Mouse (Mus musculus): ENCODE measurements around the gene Hexim2.
A peak's percentile ranks its signal among the peaks of the same experiment; 100 is the strongest.

Gene Hexim2

DNA sequence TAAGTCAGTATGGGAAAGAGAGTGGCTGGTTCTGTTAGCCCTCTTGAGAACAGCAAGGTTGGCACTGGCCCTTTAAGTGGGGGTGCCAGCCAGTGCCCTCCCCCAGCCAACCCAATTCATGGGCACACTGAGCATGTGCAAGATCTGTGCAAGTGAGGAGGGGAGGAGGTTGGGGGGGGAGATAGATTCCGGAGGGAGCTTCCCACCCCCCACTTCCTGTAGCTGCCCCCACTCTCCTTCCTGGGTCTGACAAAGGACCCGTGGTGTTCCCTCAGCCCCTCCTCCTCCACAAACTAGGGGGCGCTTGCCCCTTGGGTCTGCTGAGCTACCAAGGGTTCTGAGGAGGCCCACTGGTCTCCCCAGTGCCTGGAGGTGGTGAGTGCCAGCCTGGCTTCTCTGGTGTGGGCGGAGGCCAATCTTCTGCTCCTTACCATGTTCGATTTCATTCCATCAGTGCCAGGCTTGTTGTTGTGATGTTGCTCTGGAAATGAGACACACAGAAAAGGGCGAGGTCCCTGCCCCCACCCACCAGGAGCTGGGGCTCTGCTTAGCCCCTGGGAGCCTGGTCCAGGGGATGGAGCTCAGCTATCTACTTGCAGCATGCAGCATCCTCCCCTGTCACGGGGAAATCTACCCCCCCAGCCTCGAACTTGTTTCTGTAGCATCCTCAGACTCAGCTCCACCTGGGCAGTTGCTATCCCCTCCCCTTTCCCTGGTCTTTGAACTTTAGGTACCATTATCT, 10.4 kb downstream of the Hexim2 start:
- DNase-seq: peak; percentile 98

DNA sequence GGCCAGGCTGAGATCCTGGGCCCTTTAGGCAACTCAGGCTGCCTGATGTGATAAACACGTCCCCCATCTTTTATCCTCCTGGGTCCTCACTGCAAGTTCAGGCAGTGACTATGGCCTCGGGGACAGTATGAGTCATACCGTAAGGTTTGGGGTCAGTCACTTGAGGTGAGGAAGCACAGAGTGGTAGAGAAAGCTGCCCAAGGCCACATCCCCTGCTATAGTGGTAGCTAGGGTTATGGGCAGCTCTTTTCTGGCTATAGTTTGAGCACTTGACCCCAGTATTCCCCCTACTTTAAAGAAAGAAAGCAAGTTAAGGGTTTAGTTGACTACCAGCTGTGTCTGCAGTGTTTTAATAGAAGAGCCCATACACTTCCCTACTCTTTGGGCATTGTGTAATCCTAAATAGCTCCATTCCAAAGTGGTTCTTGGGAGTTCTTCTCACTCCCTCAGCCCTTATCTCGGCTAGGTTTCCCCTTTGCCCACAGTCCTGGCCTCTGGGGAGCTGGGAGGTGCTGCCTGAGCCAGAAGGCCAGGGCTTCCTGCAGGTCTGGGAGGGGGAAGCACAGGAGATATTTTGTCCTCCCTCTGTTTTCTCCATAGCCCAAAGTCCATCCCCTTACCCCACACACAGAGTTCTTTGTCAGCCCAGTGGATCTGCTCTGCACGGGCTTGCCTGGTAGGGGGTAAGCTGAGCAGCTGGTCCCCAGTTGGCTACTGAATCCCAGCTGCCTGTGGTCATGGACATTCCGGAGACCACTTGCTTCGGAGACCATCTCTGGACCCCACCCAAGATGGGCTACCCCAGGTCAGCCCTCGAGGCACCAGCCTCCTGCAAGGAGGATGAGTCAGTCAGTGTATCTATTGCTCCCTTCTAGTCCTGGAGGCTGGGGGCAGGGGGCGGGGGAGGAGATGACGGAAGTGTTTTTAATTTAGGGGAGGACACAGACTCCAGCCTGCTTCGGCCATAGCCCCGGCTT, 12.4 kb downstream of the Hexim2 start:
- peak; percentile 93 for DNase-seq

DNA sequence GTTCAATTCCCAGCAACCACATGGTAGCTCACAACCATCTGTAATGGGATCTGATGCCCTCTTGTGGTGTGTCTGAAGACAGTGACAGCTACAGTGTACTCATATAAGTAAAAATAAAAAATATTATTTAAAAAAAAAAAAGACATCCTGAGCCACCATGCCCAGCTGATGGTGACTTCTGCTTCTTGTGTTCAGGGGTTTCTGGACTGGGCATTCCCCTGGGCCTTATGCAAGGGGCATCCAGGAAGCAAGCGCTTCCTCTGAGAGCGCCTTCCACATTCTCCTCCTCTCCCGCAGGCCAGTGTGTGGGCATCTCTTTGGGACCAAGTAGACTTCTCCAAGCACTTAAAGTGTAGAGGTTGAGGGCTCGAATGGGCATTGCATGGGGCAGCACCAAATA, 14.2 kb downstream of the Hexim2 start:
- no peak for DNase-seq

DNA sequence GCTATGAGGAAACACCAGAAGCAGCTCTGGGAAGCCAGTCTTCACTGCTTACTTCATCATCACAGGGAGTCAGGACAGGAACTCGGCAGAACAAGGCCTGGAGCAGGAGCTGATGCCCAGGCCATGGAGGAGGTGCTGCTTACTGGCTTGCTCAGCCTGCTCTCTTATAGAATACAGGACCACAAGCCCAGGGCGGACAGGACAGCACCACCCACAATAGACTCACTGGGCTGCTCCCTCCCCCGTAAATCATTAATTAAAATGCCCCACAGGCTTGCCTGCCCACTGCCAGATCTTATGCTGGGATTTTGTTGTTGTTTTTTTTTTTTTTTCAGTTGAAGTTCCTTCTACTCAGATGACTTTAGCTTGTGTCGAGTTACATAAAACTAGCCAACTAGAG, 15.5 kb downstream of the Hexim2 start:
- no peak for DNase-seq

DNA sequence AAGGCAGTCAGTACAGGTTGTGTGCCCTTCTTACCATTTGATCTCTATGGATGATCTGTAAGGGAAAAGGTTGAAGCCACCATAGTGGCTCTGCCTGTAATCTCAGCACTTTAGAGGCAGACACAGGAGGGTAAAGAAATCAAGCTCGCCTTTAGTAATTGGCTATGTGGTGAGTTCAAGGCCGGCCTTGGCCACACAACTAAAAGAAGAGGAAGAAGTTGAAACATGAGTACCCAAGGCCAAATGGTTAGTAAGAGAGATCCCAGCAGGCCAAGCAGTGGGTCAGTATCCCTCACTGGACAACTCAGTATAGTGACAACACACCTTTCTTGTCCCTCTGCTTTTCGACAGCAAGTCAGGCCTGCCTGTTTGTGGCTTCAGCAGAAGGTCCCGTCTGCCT, 17.5 kb downstream of the Hexim2 start:
- peak; percentile 88 for DNase-seq

DNA sequence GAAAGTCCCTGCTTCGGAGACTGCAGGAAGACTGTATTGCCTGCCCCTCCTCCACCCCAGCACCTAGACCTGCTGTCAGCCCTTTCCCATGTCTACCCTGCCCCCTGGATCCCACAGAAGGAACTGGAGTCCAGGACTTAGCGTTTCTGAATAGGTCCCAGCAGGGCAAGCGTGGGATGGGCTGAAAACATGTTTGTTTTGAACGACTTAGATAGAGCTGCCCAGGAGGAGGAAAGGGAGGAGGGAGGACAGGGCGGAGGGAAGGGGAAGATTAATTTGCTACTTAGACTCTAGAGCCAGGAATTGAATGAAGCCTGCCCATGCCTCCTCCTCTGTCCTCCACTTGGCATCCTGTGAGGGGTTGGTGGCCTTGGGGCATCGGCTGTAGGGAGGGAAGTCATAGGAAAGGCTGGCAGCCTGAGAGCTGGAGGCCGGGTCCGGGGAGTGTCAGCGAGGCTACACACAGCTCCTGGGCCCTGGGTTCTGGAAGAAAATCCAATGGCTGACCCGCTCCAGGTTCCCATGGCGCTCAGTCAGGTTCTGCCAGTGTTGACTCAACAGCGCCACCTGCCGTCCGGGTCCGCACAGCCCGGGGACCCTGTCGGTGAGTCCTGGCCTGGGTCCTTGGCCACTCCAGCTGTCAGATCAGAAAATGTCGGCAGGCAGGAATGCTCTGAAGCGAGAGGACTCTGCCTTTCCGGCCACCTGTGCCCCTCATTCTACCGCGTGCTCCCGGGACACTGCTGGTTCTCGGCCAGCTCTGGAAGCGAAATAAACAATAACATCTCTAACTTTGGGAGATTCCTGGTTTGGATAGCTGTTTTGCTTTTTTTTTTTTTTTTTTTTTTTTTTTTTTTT, 26.6 kb downstream of the Hexim2 start:
- DNase-seq: peak; percentile 99

DNA sequence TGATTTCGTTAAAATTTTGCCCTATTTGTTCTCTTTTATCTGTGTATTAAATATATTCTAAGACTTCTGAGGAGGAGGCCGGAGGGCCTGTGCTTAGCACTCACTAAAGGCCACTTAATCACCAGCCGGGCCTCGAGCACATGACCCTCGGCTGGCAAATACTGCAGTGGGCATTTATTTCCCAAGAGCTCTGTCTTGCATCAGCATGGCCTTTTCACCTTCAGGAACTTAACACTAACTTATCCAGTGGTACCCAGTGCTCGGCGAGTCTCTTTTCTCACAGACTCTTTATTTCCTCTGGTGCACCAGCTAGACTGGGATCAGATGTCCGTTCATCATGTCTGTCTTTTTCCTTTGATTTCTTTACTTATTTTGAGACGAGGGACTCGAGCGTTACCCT, 28.5 kb downstream of the Hexim2 start:
- peak; percentile 87 for DNase-seq

DNA sequence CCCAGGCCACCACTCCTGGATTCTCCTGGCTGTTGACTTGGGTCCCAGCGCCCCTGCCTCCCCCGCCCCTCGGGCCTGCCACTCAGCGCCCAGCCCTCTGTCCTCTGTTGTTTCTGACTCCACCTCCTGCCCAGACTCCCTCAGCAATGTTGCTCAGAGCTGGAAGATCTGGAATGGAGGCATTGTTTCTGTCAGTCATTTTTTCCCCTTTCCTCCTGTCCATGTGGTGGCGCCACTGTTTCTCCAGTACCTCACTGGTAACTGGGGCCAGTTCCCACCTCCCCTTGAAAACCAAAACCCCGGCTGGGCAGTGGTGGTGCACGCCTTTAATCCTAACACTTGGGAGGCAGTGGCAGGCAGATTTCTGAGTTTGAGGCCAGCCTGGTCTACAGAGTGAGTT, 29.2 kb downstream of the Hexim2 start:
- DNase-seq: peak; percentile 89

DNA sequence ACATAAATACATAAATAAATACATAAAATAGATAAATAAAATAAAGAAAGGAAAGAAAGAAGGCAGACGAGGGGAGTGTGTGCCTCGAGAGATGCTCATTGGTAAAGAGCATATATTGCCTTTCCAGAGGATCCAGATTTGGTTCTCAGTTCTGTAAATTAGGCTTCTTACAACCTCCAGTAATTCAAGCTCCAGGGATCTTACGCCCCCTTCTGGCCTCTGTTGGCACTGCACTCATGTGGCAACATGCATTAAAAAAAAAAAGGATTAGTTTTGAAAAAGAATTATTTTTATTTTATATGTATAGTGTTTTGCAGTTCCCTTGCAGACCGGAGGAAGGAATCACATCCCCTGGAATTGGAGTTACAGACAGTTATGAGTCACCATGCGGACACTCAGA, 29.9 kb downstream of the Hexim2 start:
- DNase-seq: no peak

DNA sequence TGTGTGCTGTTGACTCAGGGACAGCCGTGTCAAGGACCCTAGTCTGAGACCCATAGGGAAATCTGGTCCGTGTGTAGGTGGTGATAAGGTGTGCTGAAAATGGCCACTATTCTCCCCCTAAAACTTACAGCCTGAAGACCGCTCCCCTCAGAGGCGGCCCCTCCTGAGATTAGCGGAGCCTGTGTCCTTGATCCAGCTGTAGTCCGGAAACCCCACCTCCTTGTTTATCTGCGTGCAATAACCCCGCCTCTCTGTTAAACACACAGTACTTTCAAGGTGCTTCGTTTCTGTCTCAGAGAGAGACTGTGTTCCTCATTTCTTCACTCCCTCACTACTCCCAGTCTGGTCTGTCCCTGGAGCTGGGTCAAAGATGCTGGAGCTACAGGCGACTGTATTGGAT, 32.2 kb downstream of the Hexim2 start:
- DNase-seq: peak; percentile 89

DNA sequence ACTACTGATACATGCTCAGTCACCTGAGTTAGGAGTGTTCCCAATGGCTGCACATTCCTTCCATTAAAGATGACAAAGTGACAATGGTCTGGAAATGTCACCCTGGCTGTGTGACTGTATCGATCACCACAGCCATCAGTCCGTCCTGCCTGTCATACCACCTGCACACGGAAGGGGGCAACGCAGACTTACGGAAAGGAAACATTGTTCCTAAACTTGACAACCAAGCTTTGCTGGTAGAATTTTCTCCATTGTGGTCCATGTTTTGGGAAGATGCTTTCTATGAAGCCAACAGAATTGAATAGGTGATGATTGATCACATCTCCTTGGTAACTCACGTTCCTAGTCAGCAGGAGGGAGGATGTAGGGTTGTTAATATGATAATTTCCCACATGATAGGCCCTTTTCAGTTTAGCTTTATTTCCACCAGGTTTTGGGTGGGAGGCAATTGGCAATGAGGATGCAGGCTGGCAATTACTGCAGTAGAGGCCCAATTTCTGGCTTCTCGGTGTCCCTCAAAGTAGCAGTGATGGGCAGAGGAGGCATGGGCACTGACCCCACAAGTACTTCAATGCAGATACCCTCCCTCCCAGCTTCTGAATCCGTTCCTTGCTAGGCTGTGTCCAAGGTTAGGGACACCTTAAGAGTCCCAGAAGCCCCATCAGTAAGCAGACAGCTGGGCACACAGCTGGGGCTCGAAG, 36.6 kb downstream of the Hexim2 start:
- DNase-seq: peak; percentile 96

DNA sequence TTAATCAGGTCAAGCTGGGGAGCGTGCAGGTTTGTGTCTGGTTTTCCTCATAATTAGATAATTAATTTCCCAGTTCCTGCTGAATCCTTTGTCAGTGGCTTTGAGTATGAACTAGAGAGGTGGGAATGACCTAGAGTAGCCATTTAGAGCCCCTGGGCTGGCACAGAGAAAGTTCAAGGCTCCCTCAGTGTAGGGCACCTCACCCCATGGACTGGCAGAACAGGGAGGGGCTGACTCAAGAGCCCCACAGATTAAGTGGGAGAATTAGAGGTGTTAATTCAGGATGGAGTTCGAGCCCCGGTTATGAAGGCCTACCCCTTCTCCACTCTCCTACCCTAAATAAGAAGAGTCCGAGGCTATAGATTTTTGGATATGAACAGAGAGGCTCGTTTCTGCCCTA, 37.4 kb downstream of the Hexim2 start:
- peak; percentile 91 for DNase-seq

DNA sequence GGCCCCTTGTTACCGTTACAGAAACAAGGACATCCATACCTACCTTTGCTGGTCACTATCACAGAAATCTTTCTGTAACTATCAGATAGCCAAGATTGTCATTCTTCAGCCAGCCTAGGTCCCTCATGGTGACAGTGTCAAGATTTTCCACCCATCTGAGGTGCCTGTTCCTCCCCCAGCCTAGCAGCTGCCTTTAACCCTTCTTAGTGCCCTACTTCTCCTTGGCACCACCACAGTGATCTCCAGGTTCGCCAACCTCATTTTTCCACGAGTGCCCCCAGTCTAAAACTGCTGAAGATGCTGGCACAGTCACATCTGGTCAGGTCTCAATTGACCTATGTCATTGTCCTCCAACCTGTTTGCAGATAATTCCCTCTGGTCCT, 37.9 kb downstream of the Hexim2 start:
- peak; percentile 89 for DNase-seq

DNA sequence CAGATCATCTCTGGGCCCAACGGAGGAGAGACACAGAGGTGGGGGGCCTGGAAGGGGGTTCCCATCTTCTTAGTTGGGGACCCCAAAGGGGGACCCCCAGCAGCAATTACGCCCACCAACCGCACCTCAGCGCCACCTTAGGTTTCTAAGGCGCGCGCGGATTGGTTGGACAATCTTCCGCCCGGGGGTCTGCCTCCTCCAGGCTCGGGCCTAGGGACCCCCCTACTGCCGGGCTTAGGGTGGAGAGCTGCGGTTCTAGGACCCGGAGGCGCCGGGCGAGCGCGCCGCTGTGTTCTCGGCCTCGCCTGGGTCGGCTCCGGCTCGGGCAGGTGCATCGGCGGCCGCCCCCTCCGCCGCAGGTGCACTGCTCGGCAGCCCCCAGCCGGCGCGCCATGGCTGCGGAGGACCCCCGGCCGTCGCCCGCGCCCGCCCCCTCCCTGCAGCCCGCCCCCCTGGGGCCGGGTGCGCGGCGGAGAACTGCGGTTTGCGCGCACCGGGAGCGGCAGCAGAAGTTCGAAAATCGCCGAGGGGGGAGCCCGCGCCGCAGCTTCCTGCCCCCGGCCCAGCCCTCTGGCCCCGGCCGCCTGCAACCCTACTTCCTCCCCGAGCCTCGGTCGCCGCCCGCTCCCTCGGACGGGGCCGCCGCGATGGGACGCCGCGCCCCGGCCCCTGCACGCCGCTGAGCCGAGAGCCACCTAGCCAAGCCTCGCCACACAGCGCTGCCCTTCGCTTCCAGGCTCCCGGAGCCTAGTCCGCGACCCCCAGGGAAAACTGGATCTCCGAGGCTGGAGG, 38.5 kb downstream of the Hexim2 start, which contains the start of gene Fmnl1:
TSS of gene Fmnl1 (plus strand) at position 614 of the 792 bp plus-strand sequence.
- peak; percentile 98 for DNase-seq

DNA sequence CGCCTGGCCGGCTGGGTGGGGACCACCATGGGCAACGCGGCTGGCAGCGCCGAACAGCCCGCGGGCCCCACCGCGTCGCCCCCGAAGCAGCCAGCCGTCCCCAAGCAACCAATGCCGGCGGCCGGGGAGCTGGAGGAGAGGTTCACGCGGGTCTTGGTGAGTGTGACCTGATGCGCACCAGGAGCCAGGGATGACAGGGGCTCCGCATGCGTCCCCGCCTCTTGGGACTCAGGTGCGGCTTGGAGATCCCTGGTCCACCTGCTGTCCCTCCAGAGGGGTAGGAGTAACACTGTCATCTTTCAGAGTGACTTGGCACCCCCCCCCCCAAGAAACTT, 39.0 kb downstream of the Hexim2 start:
- DNase-seq: peak; percentile 95

DNA sequence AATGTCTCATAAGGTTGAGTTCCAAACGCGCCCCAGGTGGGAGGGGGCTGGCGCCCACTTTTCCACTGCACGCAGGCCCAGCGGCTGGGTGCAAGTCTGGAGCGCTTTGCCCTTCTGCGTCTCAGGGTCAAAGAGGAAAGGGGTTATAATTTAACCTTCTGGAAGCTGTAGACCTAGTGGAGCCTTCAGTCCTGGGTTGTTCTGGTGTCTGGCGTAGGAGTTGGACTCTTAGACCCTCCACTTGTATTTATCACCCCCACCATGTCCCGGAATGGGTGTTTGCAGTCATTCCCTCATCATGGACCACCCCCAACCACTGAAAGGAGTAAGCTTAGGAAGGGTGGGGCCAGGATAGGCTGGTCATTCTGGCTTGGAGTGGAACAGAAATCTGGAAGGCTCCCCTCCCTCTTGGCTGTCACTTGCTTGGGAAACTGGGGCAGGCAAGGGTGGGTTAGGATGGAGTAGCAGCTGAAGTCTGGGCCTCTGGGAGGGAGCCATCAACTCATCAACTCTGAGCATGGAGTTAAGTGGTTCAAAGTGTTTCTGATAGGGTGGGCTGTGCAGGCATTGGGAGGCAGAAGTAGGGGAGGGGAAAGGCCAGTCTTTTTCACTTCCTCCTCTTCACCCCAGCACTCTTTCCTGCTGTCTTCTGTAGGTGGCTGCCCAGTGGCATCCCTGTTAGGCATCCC, 39.6 kb downstream of the Hexim2 start:
- DNase-seq: peak; percentile 97

DNA sequence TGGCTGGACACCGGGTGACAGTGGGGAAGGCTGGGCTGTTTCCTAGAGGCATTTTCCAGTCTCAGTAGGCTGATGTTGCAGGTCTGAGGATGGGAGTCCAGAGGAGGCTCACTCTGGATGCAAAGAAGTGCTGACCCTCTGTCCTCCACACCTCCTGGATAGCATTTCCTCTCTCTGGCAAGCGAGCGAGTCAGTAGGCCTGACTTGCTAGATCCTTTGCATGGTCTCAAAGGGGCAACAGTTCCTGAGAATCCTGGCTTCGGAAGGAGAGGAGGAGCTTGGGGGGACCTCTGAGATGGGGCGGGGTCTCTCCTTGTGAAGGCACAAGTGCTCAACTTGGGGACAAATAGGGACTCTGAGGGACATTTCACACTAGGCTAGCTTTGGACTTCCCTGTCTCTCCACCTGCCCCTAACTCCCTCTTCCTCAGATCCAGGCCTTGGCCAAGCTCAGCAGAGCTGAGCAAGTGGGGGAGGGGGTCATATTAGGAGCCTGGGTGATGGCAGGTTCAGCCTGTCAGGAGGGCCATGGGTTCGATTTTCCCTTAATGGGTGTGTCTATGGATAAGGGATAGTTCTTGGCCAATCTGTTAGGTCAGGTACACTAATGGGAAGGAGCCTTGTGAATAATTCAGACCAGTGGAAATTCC, 40.3 kb downstream of the Hexim2 start:
- peak; percentile 92 for DNase-seq

DNA sequence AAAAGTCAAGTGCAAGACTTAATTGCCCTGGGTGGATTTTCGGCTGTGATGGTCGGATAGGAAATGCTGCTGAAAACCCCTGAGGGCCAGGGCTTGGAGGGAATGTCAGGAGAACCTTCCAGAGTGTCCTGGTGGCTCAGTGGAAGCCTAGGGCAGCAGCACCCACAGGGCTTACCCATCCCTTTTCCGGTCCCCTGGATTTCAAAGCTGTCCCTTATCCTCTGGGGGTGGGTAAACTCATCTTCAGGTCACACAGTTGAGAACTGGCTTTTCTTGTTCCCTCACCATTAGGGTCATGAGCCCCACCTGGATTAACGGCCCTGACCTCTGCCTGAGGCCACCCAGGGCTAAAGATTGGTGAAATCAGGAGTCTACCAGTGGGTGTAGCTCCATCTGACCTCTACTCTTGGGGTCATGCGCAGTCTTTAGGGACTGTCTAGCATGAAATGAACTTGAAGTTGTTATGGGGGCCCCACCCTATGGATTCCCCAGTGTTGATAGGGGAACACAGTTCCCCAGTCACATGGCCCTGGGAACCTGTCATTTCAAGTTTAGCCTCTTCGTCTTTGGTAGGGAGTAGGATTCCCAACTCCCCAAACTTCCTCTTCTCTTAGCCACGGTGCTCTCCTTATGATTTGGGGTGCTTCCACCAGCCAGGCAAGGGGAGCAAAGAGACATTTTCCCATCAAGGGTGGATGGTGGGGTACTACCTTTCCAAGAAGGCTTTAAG, 41.0 kb downstream of the Hexim2 start:
- peak; percentile 91 for DNase-seq

DNA sequence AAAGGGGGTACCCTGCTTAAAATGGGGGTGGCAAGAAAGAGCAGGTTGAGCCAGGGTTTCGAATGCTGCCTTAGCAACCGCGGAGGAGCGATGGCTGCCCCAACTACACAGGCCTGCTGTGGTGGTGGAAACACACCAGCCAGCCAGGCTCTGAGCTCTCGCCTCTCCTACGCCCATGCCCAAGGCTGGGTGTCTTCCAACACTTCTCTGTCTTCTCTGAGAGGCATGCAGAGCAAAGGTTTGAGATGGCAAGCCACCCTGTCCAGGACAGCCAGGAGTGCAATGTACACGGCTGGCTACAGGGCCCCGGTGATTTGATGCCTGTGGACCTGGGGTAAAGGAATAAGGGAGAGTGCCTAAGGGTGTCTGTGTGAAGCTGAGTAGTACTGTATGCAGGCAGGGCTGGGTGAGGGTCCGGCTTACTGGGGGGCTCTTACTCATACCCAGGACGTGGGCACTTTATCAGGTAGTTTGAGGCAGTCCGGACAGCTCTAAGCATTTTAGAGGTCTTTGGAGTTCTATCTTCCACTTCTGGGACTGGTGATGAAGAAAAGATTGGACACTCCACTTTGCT, 41.6 kb downstream of the Hexim2 start:
- peak; percentile 90 for DNase-seq

Data from heart, adult 11 months (tissue).